16 mouse cellular contexts compared by ENCODE assay signal in genomic region chr1:72929774-72930173, GRCm38 (mm10). TPM values are rescaled to one million over a fixed set of nuclear protein-coding genes. Genes with fewer than 3 reads are reported as not detected.
DNase-seq lines count a peak whose midpoint lies in the region; ATAC-seq and TF ChIP-seq lines count a peak whose summit lies in the region.
"Had no signal": no experiment of that assay in that cellular context is flagged by ENCODE, and none has a peak within 500 bp of the region (broad histone marks: within the 10 kb centered on the region; RNA-seq: fewer than 3 reads in every experiment).

No protein-coding gene starts in this region.

- no peaks in the 10 kb centered on the region for H3K9me3 ChIP-seq in intestine, embryonic 14.5 days (ENCODE audit: control insufficient read depth, low read length)
- no peaks in the 10 kb centered on the region for H3K9me3 ChIP-seq in intestine, postnatal 0 days (ENCODE audit: control insufficient read depth)
- H3K9me3 ChIP-seq in hindbrain, embryonic 16.5 days (ENCODE audit: control insufficient read depth, low read length), result no peaks in the 10 kb centered on the region
- H3K9me3 ChIP-seq: embryonic facial prominence, embryonic 12.5 days had no signal

- H3K4me3 ChIP-seq in intestine, embryonic 14.5 days (ENCODE audit: low read depth, low read length), result no peak overlapping the region
- no peak overlapping the region for H3K4me3 ChIP-seq in intestine, postnatal 0 days (ENCODE audit: low read depth, low read length)
- no peak overlapping the region for H3K4me3 ChIP-seq in hindbrain, embryonic 16.5 days (ENCODE audit: low read length)
- H3K4me3 ChIP-seq: embryonic facial prominence, embryonic 12.5 days; myocyte had no signal

- H3K4me1 ChIP-seq in intestine, embryonic 14.5 days (replicated peaks; ENCODE audit: control insufficient read depth, insufficient read depth, low read length), result 0 out of 2 replicates have a peak, but pooled peaks cover 5% of the 10 kb centered on the region
- H3K4me1 ChIP-seq in intestine, postnatal 0 days (replicated peaks; ENCODE audit: control insufficient read depth, insufficient read depth, low read length), result no peaks in the 10 kb centered on the region
- H3K4me1 ChIP-seq in hindbrain, embryonic 16.5 days (ENCODE audit: control insufficient read depth, insufficient read depth, low read depth, low read length), result no peaks in the 10 kb centered on the region
- H3K4me1 ChIP-seq: embryonic facial prominence, embryonic 12.5 days had no signal

- no peak overlapping the region for H3K27ac ChIP-seq in intestine, embryonic 14.5 days (ENCODE audit: low read depth)
- no peak overlapping the region for H3K27ac ChIP-seq in intestine, postnatal 0 days (ENCODE audit: low read depth, low read length)
- H3K27ac ChIP-seq in hindbrain, embryonic 16.5 days (ENCODE audit: low read depth, low read length), result no peak overlapping the region
- H3K27ac ChIP-seq: embryonic facial prominence, embryonic 12.5 days had no signal

- peak; percentile 45 for DNase-seq in intestine, embryonic 14.5 days (ENCODE audit: low spot score)
- peak; percentile 43 to 51 for DNase-seq in urinary bladder, postnatal 36 days (ENCODE audit: low spot score in 2 of 2)
- DNase-seq in urinary bladder, postnatal 4 days (ENCODE audit: low spot score in 2 of 2), result no peak
- peak; percentile 9 to 18 for DNase-seq in kidney, postnatal 4 days
- peak; percentile 58 for DNase-seq in yolk sac, embryonic 10.5 days (ENCODE audit: low spot score)
- DNase-seq: adrenal gland, postnatal 14 days; cerebellum, adult 11 months; thymus, postnatal 36 days had no signal

- no peaks in the 10 kb centered on the region for H3K36me3 ChIP-seq in intestine, embryonic 14.5 days (ENCODE audit: control insufficient read depth, insufficient read depth, low read length)
- no peaks in the 10 kb centered on the region for H3K36me3 ChIP-seq in intestine, postnatal 0 days (ENCODE audit: control insufficient read depth, insufficient read depth)
- H3K36me3 ChIP-seq in hindbrain, embryonic 16.5 days (ENCODE audit: control insufficient read depth, insufficient read depth, low read length), result no peaks in the 10 kb centered on the region
- H3K36me3 ChIP-seq: embryonic facial prominence, embryonic 12.5 days had no signal

- no peaks in the 10 kb centered on the region for H3K27me3 ChIP-seq in intestine, embryonic 14.5 days (replicated peaks; ENCODE audit: control insufficient read depth, insufficient read depth, low read length)
- no peaks in the 10 kb centered on the region for H3K27me3 ChIP-seq in intestine, postnatal 0 days (replicated peaks; ENCODE audit: control insufficient read depth, insufficient read depth, low read length)
- H3K27me3 ChIP-seq in hindbrain, embryonic 16.5 days (replicated peaks; ENCODE audit: control insufficient read depth, insufficient read depth, low read length), result no peaks in the 10 kb centered on the region
- H3K27me3 ChIP-seq: CH12.LX; embryonic facial prominence, embryonic 12.5 days had no signal

- ATAC-seq in intestine, embryonic 14.5 days (replicated peaks; ENCODE audit: low FRiP score, low TSS enrichment, low read depth), result no peak
- ATAC-seq in intestine, postnatal 0 days, result no peak
- ATAC-seq in cerebellum, adult (ENCODE audit: insufficient number of reproducible peaks, low FRiP score, low TSS enrichment), result no peak
- no peak for ATAC-seq in hindbrain, embryonic 16.5 days
- ATAC-seq: forebrain, embryonic 16.5 days had no signal

- WGBS in intestine, embryonic 14.5 days, result 52% methylated on average over 4 of the region's 4 CpGs
- 42% methylated on average over 4 of the region's 4 CpGs for WGBS in intestine, postnatal 0 days
- 85% methylated on average over 4 of the region's 4 CpGs for WGBS in hindbrain, embryonic 16.5 days

- no peak overlapping the region for H3K4me2 ChIP-seq in intestine, embryonic 14.5 days (ENCODE audit: low read length)
- H3K4me2 ChIP-seq in intestine, postnatal 0 days (replicated peaks; ENCODE audit: low read depth), result no peak overlapping the region
- no peak overlapping the region for H3K4me2 ChIP-seq in hindbrain, embryonic 16.5 days (ENCODE audit: low read length)
- H3K4me2 ChIP-seq: embryonic facial prominence, embryonic 12.5 days; heart, embryonic 11.5 days had no signal

- TF ChIP-seq CTCF in intestine, postnatal 0 days (IDR thresholded peaks at IDR 0.05; ENCODE audit: low read depth), result no peak

- no peak overlapping the region for H3K9ac ChIP-seq in intestine, embryonic 14.5 days (ENCODE audit: low read length)
- no peak overlapping the region for H3K9ac ChIP-seq in intestine, postnatal 0 days (ENCODE audit: low read depth, low read length)
- H3K9ac ChIP-seq in hindbrain, embryonic 16.5 days (ENCODE audit: low read depth, low read length), result no peak overlapping the region
- H3K9ac ChIP-seq: embryonic facial prominence, embryonic 12.5 days had no signal

RNA-seq across cellular contexts. Expression of gene Igfbp5, which starts 55.1 kb away (rescaled TPM):
- polyA plus RNA-seq in intestine, embryonic 14.5 days (2014; fragmentation: Nextera tagmentation; extraction: Ambion mirVana), result 46.2 and 53.1 TPM in 2 replicates
- polyA plus RNA-seq in intestine, postnatal 0 days (2015; fragmentation: Nextera tagmentation; extraction: Ambion mirVana), result 14.3 and 14.6 TPM in 2 replicates
- 51.9 and 65.1 TPM in 2 replicates for polyA plus RNA-seq in hindbrain, embryonic 16.5 days (2015; fragmentation: Nextera tagmentation; extraction: Ambion mirVana)

Comparison
In these comparisons a context has a peak if more than half of its experiments do, and no peak if none do; other contexts are left out.
1. DNase-seq: peak in intestine, embryonic 14.5 days (single experiment), urinary bladder, postnatal 36 days (2 of 2), kidney, postnatal 4 days (2 of 2) and yolk sac, embryonic 10.5 days (single experiment); none in urinary bladder, postnatal 4 days (0 of 2).